Mouse (Mus musculus) limb, embryonic 10.5 days (tissue): ENCODE data around the gene Syt3. TPM values are rescaled to one million over a fixed set of nuclear protein-coding genes. Genes with fewer than 3 reads are reported as not detected.

Experiments used
- DNase-seq: peaks from one replicate; pipeline ENCODE4 v3.0.0-alpha.2; 2017; ENCODE audit warnings: low spot score
- H3K27ac ChIP-seq: fragments of 300-500 bp; sonication (generic); 2 replicates; pipeline ENCODE4 v1.5.1; 2016; ENCODE audit warnings: mild to moderate bottlenecking
- H3K27me3 ChIP-seq: fragments of 300-500 bp; sonication (generic); 2 replicates; pipeline ENCODE4 v1.6.1; 2016; ENCODE audit warnings: low read depth, mild to moderate bottlenecking; ENCODE audit not compliant: poor library complexity, severe bottlenecking
- H3K36me3 ChIP-seq: fragments of 300-500 bp; sonication (generic); 2 replicates; pipeline ENCODE4 v1.6.1; 2016; ENCODE audit warnings: mild to moderate bottlenecking, moderate library complexity
- H3K4me1 ChIP-seq: fragments of 300-500 bp; sonication (generic); 2 replicates; pipeline ENCODE4 v1.6.1; 2016
- H3K4me3 ChIP-seq: fragments of 300-500 bp; sonication (generic); 2 replicates; pipeline ENCODE4 v1.5.1; 2016; ENCODE audit warnings: mild to moderate bottlenecking, moderate library complexity
- H3K9me3 ChIP-seq: fragments of 300-500 bp; sonication (generic); replicated peaks from 2 replicates; pipeline ENCODE4 v1.6.1; 2016; ENCODE audit warnings: mild to moderate bottlenecking
- WGBS: fragments of 180-500 bp; shearing (Covaris S2); methylation state at CpG from one replicate; pipeline ENCODE4 v1.1.7; 2016; 5-methylcytosine and 5-hydroxymethylcytosine counted together
- polyA plus RNA-seq: library from polyadenylated mRNA; unstranded; fragments of >200 nt; fragmentation: Nextera tagmentation; extraction: Ambion mirVana; gene quantifications from 2 replicates; pipeline ENCODE4 v1.2.1, GENCODE M21; 2016

Gene Syt3
- polyA plus RNA-seq, 1 experiment from 2014 or later: 1.9 TPM

- no peak overlapping the region for H3K27ac ChIP-seq
- no peaks in the 10 kb centered on the region for H3K9me3 ChIP-seq
- peaks cover 20% of the 10 kb centered on the region for H3K4me1 ChIP-seq
- peak; percentile 42 for DNase-seq
- H3K27me3 ChIP-seq: peaks cover 95% of the 10 kb centered on the region
- 4% methylated on average over 7 of the region's 7 CpGs for WGBS
- H3K4me3 ChIP-seq: no peak overlapping the region
- no peaks in the 10 kb centered on the region for H3K36me3 ChIP-seq
Measured at GRCm38 (mm10) chr7:44433371-44433770, 49.5 kb downstream of the Syt3 start.

DNA sequence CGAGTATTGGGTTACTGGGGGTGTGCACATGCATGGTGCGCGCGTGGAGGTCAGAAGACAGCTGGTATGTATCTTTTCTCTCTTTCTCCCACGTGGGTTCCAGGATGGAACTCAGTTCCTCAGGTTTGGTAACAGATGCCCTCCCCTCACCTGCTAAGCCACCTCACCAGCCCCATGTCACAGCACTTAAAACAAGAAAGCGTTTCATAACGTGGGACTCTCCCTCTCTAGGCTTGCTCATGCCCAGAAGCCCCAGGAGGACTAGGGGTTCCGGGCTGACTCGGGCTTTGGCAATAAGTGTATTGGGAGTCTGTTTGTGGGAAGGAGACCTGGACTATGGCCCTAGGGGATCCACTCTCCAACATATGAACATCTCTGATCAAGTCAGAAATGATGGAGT is 50.2 kb downstream of the Syt3 start:
- peaks cover 15% of the 10 kb centered on the region for H3K4me1 ChIP-seq
- no peak overlapping the region for H3K4me3 ChIP-seq
- 70% methylated on average over 9 of the region's 9 CpGs for WGBS
- no peaks in the 10 kb centered on the region for H3K36me3 ChIP-seq
- H3K9me3 ChIP-seq: no peaks in the 10 kb centered on the region
- H3K27ac ChIP-seq: no peak overlapping the region
- peaks cover 96% of the 10 kb centered on the region for H3K27me3 ChIP-seq
- DNase-seq: no peak

- no peak for DNase-seq
- 70% methylated on average over 5 of the region's 5 CpGs for WGBS
- H3K27me3 ChIP-seq: peaks cover 96% of the 10 kb centered on the region
- 0 out of 2 replicates have a peak, but pooled peaks cover 2% of the 10 kb centered on the region for H3K4me1 ChIP-seq
- no peak overlapping the region for H3K27ac ChIP-seq
- H3K9me3 ChIP-seq: no peaks in the 10 kb centered on the region
- no peaks in the 10 kb centered on the region for H3K36me3 ChIP-seq
- H3K4me3 ChIP-seq: no peak overlapping the region
Measured at GRCm38 (mm10) chr7:44435796-44436195, 51.9 kb downstream of the Syt3 start.

DNA sequence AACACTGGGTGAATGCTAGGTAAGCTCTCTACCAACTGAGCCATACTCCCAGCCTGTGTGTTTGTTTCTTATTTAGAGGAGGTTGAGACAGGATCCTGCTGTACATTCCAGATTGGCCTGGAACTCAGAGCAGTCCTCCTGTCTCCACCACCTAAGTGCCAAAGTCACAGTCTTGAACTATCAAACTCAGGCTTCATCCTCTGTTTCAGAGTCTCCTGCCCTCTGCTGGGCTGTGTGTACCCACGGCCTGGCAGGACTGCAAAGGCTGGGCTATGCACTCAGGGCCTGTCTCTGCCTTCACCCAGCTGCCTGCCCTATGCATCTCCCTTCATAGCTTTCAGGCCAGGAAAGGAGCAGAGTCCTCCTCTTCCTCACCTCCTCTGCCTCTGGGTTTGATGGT is 52.4 kb downstream of the Syt3 start:
- no peak for DNase-seq
- H3K4me1 ChIP-seq: 0 out of 2 replicates have a peak, but pooled peaks cover 2% of the 10 kb centered on the region

GRCm38 (mm10) chr7:44437188-44437587 is 53.3 kb downstream of the Syt3 start:
- H3K4me3 ChIP-seq: no peak overlapping the region
- peaks cover 96% of the 10 kb centered on the region for H3K27me3 ChIP-seq
- H3K27ac ChIP-seq: no peak overlapping the region
- 88% methylated on average over 1 of the region's 1 CpGs for WGBS
- DNase-seq: no peak
- H3K4me1 ChIP-seq: peaks cover 10% of the 10 kb centered on the region
- no peaks in the 10 kb centered on the region for H3K36me3 ChIP-seq
- H3K9me3 ChIP-seq: no peaks in the 10 kb centered on the region

More for the DNA sequence above, 52.4 kb downstream of the Syt3 start:
- Histone ChIP-seq H3K9me3 (no peaks in the 10 kb centered on the region), H3K4me3 (no peak overlapping the region), H3K27me3 (peaks cover 96% of the 10 kb centered on the region), H3K36me3 (no peaks in the 10 kb centered on the region), H3K27ac (no peak overlapping the region)
- WGBS: 22% methylated on average over 1 of the region's 1 CpGs

GRCm38 (mm10) chr7:44437933-44438332 is 54.0 kb downstream of the Syt3 start:
- Histone ChIP-seq H3K27me3 (peaks cover 97% of the 10 kb centered on the region), H3K4me1 (peaks cover 18% of the 10 kb centered on the region), H3K36me3 (no peaks in the 10 kb centered on the region), H3K27ac (no peak overlapping the region), H3K9me3 (no peaks in the 10 kb centered on the region), H3K4me3 (no peak overlapping the region)
- WGBS: 72% methylated on average over 8 of the region's 8 CpGs
- DNase-seq: no peak

- H3K36me3 ChIP-seq: no peaks in the 10 kb centered on the region
- no peaks in the 10 kb centered on the region for H3K9me3 ChIP-seq
- no peak overlapping the region for H3K27ac ChIP-seq
- peaks cover 27% of the 10 kb centered on the region for H3K4me1 ChIP-seq
- no peak overlapping the region for H3K4me3 ChIP-seq
- WGBS: 74% methylated on average over 2 of the region's 2 CpGs
- H3K27me3 ChIP-seq: peaks cover 100% of the 10 kb centered on the region
- no peak for DNase-seq
Measured at GRCm38 (mm10) chr7:44439696-44440095, 55.8 kb downstream of the Syt3 start.

GRCm38 (mm10) chr7:44440479-44440878 is 56.6 kb downstream of the Syt3 start:
- peaks cover 35% of the 10 kb centered on the region for H3K4me1 ChIP-seq
- H3K4me3 ChIP-seq: no peak overlapping the region
- WGBS: 81% methylated on average over 1 of the region's 1 CpGs

GRCm38 (mm10) chr7:44441180-44441579 is 57.3 kb downstream of the Syt3 start:
- WGBS: 0% methylated on average over 1 of the region's 1 CpGs
- no peak overlapping the region for H3K27ac ChIP-seq

More at GRCm38 (mm10) chr7:44440479-44440878, 56.6 kb downstream of the Syt3 start:
- peaks cover 100% of the 10 kb centered on the region for H3K27me3 ChIP-seq
- no peak for DNase-seq
- H3K9me3 ChIP-seq: no peaks in the 10 kb centered on the region
- H3K27ac ChIP-seq: no peak overlapping the region
- H3K36me3 ChIP-seq: no peaks in the 10 kb centered on the region

DNA sequence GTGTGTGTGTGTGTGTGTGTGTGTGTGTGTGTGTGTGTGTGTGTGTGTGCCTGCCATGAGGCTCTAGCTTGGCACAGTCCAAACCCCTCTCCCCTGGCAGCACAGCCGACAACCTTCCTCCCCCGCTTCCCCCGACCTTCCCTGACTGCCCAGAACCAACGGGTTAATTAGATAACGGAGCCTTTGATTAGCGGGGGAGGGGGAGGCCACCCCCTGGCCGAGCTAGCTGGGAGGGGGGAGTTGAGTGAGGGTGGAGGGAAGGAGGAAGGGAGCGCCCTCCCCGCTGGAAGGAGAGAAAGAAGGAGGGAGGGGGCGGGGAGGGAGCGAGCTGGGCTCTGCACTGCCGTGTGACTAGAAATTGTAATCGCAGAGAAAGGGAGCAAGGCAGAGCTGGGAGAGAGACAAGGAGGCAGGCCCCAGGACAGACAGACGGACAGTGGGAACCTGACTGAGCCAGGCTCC is 57.8 kb downstream of the Syt3 start:
- no peaks in the 10 kb centered on the region for H3K9me3 ChIP-seq
- no peaks in the 10 kb centered on the region for H3K36me3 ChIP-seq
- under 1% methylated on average over 14 of the region's 14 CpGs for WGBS
- H3K27ac ChIP-seq: peak overlapping the region; percentile 42
- peaks cover 35% of the 10 kb centered on the region for H3K4me1 ChIP-seq
- H3K27me3 ChIP-seq: peaks cover 100% of the 10 kb centered on the region
- no peak for DNase-seq
- peak overlapping the region; percentile 39 for H3K4me3 ChIP-seq

More at GRCm38 (mm10) chr7:44441180-44441579, 57.3 kb downstream of the Syt3 start:
- Histone ChIP-seq H3K27me3 (peaks cover 100% of the 10 kb centered on the region), H3K4me1 (peaks cover 35% of the 10 kb centered on the region), H3K9me3 (no peaks in the 10 kb centered on the region), H3K4me3 (peak overlapping the region; percentile 39; the same call in 1 of the 2 replicates), H3K36me3 (no peaks in the 10 kb centered on the region)
- DNase-seq: no peak

DNA sequence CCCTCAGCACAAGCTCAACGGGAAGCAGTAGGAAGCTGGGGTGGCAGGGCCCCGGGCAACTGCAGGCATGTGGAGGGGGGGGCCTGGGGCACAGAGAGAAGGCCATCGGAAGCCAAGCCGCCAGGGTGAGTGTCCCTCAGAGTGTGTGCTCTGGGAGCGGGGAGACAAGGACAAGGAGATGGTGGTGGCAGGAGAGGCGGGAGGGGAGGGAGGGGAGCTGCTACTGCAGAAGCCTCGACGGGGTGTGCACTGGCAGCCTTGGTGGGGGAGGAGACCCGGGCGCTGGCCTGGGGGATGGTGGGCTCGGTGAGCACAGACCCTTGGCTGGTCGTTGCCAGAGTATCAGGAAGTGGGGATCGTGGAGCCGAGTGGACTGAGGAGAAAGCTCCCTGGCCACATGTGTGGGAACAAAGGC is 58.5 kb downstream of the Syt3 start:
- WGBS: 2% methylated on average over 13 of the region's 14 CpGs
- H3K36me3 ChIP-seq: no peaks in the 10 kb centered on the region
- no peaks in the 10 kb centered on the region for H3K9me3 ChIP-seq
- peaks cover 35% of the 10 kb centered on the region for H3K4me1 ChIP-seq
- H3K27me3 ChIP-seq: peaks cover 100% of the 10 kb centered on the region
- H3K4me3 ChIP-seq: peak overlapping the region; percentile 39
- H3K27ac ChIP-seq: peak overlapping the region; percentile 42
- peak; percentile 49 for DNase-seq

- Histone ChIP-seq H3K4me1 (peaks cover 35% of the 10 kb centered on the region), H3K27me3 (peaks cover 100% of the 10 kb centered on the region), H3K9me3 (no peaks in the 10 kb centered on the region), H3K36me3 (no peaks in the 10 kb centered on the region), H3K27ac (no peak overlapping the region), H3K4me3 (peak overlapping the region; percentile 39)
- DNase-seq: no peak
- WGBS: 5% methylated on average over 19 of the region's 20 CpGs
Measured at GRCm38 (mm10) chr7:44443268-44444173, 59.6 kb downstream of the Syt3 start.

- Histone ChIP-seq H3K9me3 (no peaks in the 10 kb centered on the region), H3K4me3 (0 out of 2 replicates have a peak overlapping the region, but pooled peaks have one; percentile 1), H3K4me1 (peaks cover 35% of the 10 kb centered on the region), H3K36me3 (no peaks in the 10 kb centered on the region), H3K27ac (no peak overlapping the region), H3K27me3 (peaks cover 98% of the 10 kb centered on the region)
- WGBS: 6% methylated on average over 29 of the region's 29 CpGs
- no peak for DNase-seq
Measured at GRCm38 (mm10) chr7:44444886-44445527, 61.1 kb downstream of the Syt3 start.
